Mouse (Mus musculus): ENCODE data around the gene Eml6. TPM values are rescaled to one million over a fixed set of nuclear protein-coding genes. Genes with fewer than 3 reads are reported as not detected.

Eml6 gene
- 1.3 and 2.8 TPM in 2 replicates for polyA plus RNA-seq (2012; rRNA removed; ENCODE audit: low replicate concordance)

GRCm38 (mm10) chr11:30025835-30026472, at the start of gene Eml6:
Eml6 (minus strand) TSS chr11:30026033.

GRCm38 (mm10) chr11:29825271-29825718, 200.5 kb downstream of the Eml6 start, which contains the start of gene 4931440F15Rik:
4931440F15Rik (minus strand) TSS chr11:29825668.

Other genes starting within 250 kb of the Eml6 start
- gene 4931440F15Rik, start 200.4 kb downstream of the Eml6 start, polyA plus RNA-seq (2012; rRNA removed; ENCODE audit: low replicate concordance), result 0.04 and 0.15 TPM in 2 replicates
- 148 and 338 TPM in 2 replicates for gene Sptbn1, start 242.1 kb upstream of the Eml6 start, polyA plus RNA-seq (2012; rRNA removed; ENCODE audit: low replicate concordance)